Mouse (Mus musculus) heart, embryonic 14.5 days (tissue): ENCODE measurements around the gene Ubald1. TPM values are rescaled to one million over a fixed set of nuclear protein-coding genes. Genes with fewer than 3 reads are reported as not detected.

ENCODE experiments used
- ATAC-seq: fragments of 200-750 bp; cut with Nextera tagmentation; 2 replicates; pipeline ENCODE4 v1.8.0; 2017; ENCODE audit warnings: low read depth, moderate TSS enrichment; ENCODE audit not compliant: insufficient number of reproducible peaks, insufficient read depth, low FRiP score
- H3K27ac ChIP-seq, 2 experiments: fragments of 200-500 bp in 1 of 2; fragments of 300-500 bp in 1 of 2; sonication (generic) in 1 of 2; replicated peaks in 1 of 2; 2 replicates each; pipeline ENCODE4 v1.5.1; 2012 to 2014; ENCODE audit warnings: low read depth in 2 of 2, low read length in 2 of 2, control low read depth in 1 of 2, mild to moderate bottlenecking in 1 of 2, mixed read lengths in 1 of 2; ENCODE audit not compliant: control insufficient read depth in 1 of 2, insufficient read depth in 1 of 2
- H3K27me3 ChIP-seq: fragments of 300-500 bp; sonication (generic); 2 replicates; pipeline ENCODE4 v1.6.1; 2014; ENCODE audit warnings: mild to moderate bottlenecking, low read length, control low read depth; ENCODE audit not compliant: control insufficient read depth, insufficient read depth
- H3K36me3 ChIP-seq: fragments of 300-500 bp; sonication (generic); 2 replicates; pipeline ENCODE4 v1.6.1; 2014; ENCODE audit warnings: mild to moderate bottlenecking, control low read depth, low read length, mixed read lengths; ENCODE audit not compliant: control insufficient read depth, insufficient read depth
- H3K4me1 ChIP-seq, 2 experiments: fragments of 200-500 bp in 1 of 2; fragments of 300-500 bp in 1 of 2; sonication (generic) in 1 of 2; 2 replicates each; pipeline ENCODE4 v1.6.1; 2012 to 2014; ENCODE audit warnings: low read length in 2 of 2, control low read depth in 1 of 2, mixed read lengths in 1 of 2; ENCODE audit not compliant: control insufficient read depth in 2 of 2, insufficient read depth in 2 of 2
- H3K4me2 ChIP-seq: fragments of 300-500 bp; sonication (generic); 2 replicates; pipeline ENCODE4 v1.6.1; 2014; ENCODE audit warnings: mild to moderate bottlenecking, low read length
- H3K4me3 ChIP-seq, 2 experiments: fragments of 200-500 bp in 1 of 2; fragments of 300-500 bp in 1 of 2; sonication (generic) in 1 of 2; 2 replicates each; pipeline ENCODE4 v1.5.1; 2012 to 2014; ENCODE audit warnings: low read length in 2 of 2, mild to moderate bottlenecking in 2 of 2, control low read depth in 1 of 2, low read depth in 1 of 2, moderate library complexity in 1 of 2; ENCODE audit not compliant: control insufficient read depth in 1 of 2, insufficient read depth in 1 of 2
- H3K9ac ChIP-seq: fragments of 300-500 bp; sonication (generic); 2 replicates; pipeline ENCODE4 v1.6.1; 2014; ENCODE audit warnings: mild to moderate bottlenecking, low read length
- H3K9me3 ChIP-seq: fragments of 300-500 bp; sonication (generic); 2 replicates; pipeline ENCODE4 v1.6.1; 2016; ENCODE audit warnings: low read length, control low read depth; ENCODE audit not compliant: control insufficient read depth
- WGBS: fragments of 180-500 bp; shearing (Covaris S2); extraction: QIAGEN DNeasy Blood & Tissue Kit; methylation state at CpG from one replicate; pipeline ENCODE4 v1.1.7; 2014; 5-methylcytosine and 5-hydroxymethylcytosine counted together
- polyA plus RNA-seq: library from polyadenylated mRNA; unstranded; fragments of >200 nt; fragmentation: Nextera tagmentation; extraction: Ambion mirVana; gene quantifications from 2 replicates; pipeline ENCODE4 v1.2.1, GENCODE M21; 2014

Ubald1 gene
- polyA plus RNA-seq, 1 experiment from 2014 or later = 25.3 TPM

- Histone ChIP-seq H3K9me3 (no peaks in the 10 kb centered on the region), H3K4me2 (no peak overlapping the region), H3K4me3 (no peak overlapping the region), H3K4me1 (peaks cover 4 to 10% of the 10 kb centered on the region in 2 experiments), H3K9ac (no peak overlapping the region), H3K27me3 (no peaks in the 10 kb centered on the region), H3K36me3 (no peaks in the 10 kb centered on the region), H3K27ac (no peak overlapping the region)
- no peak for ATAC-seq
- WGBS = 63% methylated on average over 8 of the region's 8 CpGs
Observed at GRCm38 (mm10) chr16:4863742-4864141, 16.4 kb downstream of the Ubald1 start.

GRCm38 (mm10) chr16:4862863-4863483, 17.1 kb downstream of the Ubald1 start:
- peak overlapping the region; percentile 16 for H3K4me2 ChIP-seq
- H3K9me3 ChIP-seq = no peaks in the 10 kb centered on the region
- WGBS = 23% methylated on average over 9 of the region's 9 CpGs
- no peak overlapping the region for H3K4me3 ChIP-seq
- no peak overlapping the region; the same call in 1 of the 2 replicates for H3K9ac ChIP-seq
- H3K27ac ChIP-seq = peak overlapping the region; percentile 18 to 46; a peak in 3 of 4 replicates
- peak; percentile 84 for ATAC-seq
- H3K4me1 ChIP-seq = peaks cover 4 to 10% of the 10 kb centered on the region in 2 experiments
- H3K27me3 ChIP-seq = no peaks in the 10 kb centered on the region
- no peaks in the 10 kb centered on the region for H3K36me3 ChIP-seq

- no peaks in the 10 kb centered on the region for H3K36me3 ChIP-seq
- no peaks in the 10 kb centered on the region for H3K27me3 ChIP-seq
- H3K27ac ChIP-seq = no peak overlapping the region
- 53% methylated on average over 10 of the region's 10 CpGs for WGBS
- no peak overlapping the region for H3K4me3 ChIP-seq
- H3K9ac ChIP-seq = no peak overlapping the region
- peaks cover 4 to 10% of the 10 kb centered on the region in 2 experiments for H3K4me1 ChIP-seq
- H3K9me3 ChIP-seq = no peaks in the 10 kb centered on the region
- H3K4me2 ChIP-seq = no peak overlapping the region
- ATAC-seq = no peak; the same call in 1 of the 2 replicates
Observed at GRCm38 (mm10) chr16:4861392-4861791, 18.7 kb downstream of the Ubald1 start.

GRCm38 (mm10) chr16:4855046-4855650, 25.0 kb downstream of the Ubald1 start:
- Histone ChIP-seq H3K4me2 (no peak overlapping the region), H3K27ac (no peak overlapping the region), H3K27me3 (no peaks in the 10 kb centered on the region), H3K9me3 (no peaks in the 10 kb centered on the region), H3K36me3 (no peaks in the 10 kb centered on the region), H3K4me3 (no peak overlapping the region), H3K4me1 (peaks cover 2 to 3% of the 10 kb centered on the region in 2 experiments; a peak in 3 of 4 replicates), H3K9ac (no peak overlapping the region)
- WGBS = 25% methylated on average over 5 of the region's 5 CpGs
- no peak for ATAC-seq

- 62% methylated on average over 5 of the region's 5 CpGs for WGBS
- peak overlapping the region in 1 of 2 experiments; percentile 50; a peak in 2 of 4 replicates for H3K27ac ChIP-seq
- ATAC-seq = no peak
- no peaks in the 10 kb centered on the region for H3K36me3 ChIP-seq
- no peaks in the 10 kb centered on the region for H3K27me3 ChIP-seq
- H3K9ac ChIP-seq = no peak overlapping the region
- H3K4me1 ChIP-seq = peaks cover 2 to 3% of the 10 kb centered on the region in 2 experiments; a peak in 3 of 4 replicates
- no peaks in the 10 kb centered on the region for H3K9me3 ChIP-seq
- H3K4me2 ChIP-seq = no peak overlapping the region
- no peak overlapping the region for H3K4me3 ChIP-seq
Observed at GRCm38 (mm10) chr16:4850938-4851628, 29.0 kb downstream of the Ubald1 start.

GRCm38 (mm10) chr16:4850361-4850760, 29.8 kb downstream of the Ubald1 start:
- H3K27me3 ChIP-seq = no peaks in the 10 kb centered on the region
- H3K4me2 ChIP-seq = no peak overlapping the region
- H3K9ac ChIP-seq = no peak overlapping the region
- WGBS = 79% methylated on average over 7 of the region's 7 CpGs
- H3K27ac ChIP-seq = no peak overlapping the region
- no peaks in the 10 kb centered on the region for H3K9me3 ChIP-seq
- peaks cover 2 to 3% of the 10 kb centered on the region in 2 experiments; a peak in 3 of 4 replicates for H3K4me1 ChIP-seq
- no peak for ATAC-seq
- H3K36me3 ChIP-seq = no peaks in the 10 kb centered on the region
- H3K4me3 ChIP-seq = no peak overlapping the region

GRCm38 (mm10) chr16:4848090-4848489, 32.0 kb downstream of the Ubald1 start:
- H3K9ac ChIP-seq = no peak overlapping the region
- no peak for ATAC-seq
- no peaks in the 10 kb centered on the region for H3K27me3 ChIP-seq
- no peaks in the 10 kb centered on the region for H3K36me3 ChIP-seq
- peaks cover 2 to 3% of the 10 kb centered on the region in 2 experiments; a peak in 3 of 4 replicates for H3K4me1 ChIP-seq
- H3K27ac ChIP-seq = no peak overlapping the region
- H3K4me2 ChIP-seq = no peak overlapping the region
- WGBS = 82% methylated on average over 2 of the region's 2 CpGs
- H3K9me3 ChIP-seq = no peaks in the 10 kb centered on the region
- no peak overlapping the region for H3K4me3 ChIP-seq
